Mouse (Mus musculus) megakaryocyte, embryonic 14.5 days (primary cell): ENCODE data around the gene Ppm1h.

Experiments
- FLI1 ChIP-seq: IDR thresholded peaks from 2 replicates; pipeline ENCODE4 v1.6.1; 2012; ENCODE audit warnings: low read length, inconsistent platforms, mixed read lengths
- GATA1 ChIP-seq: IDR thresholded peaks from 3 replicates; pipeline ENCODE4 v1.6.1; 2012; ENCODE audit warnings: mixed read lengths, low read length, inconsistent platforms, borderline replicate concordance

- TF ChIP-seq GATA1 (no peak), FLI1 (no peak)
Measured at GRCm38 (mm10) chr10:122807127-122808105, 128.9 kb downstream of the Ppm1h start.
